Mouse (Mus musculus): Measurements from ENCODE around the gene Agpat4. TPM values are rescaled to one million over a fixed set of nuclear protein-coding genes. Genes with fewer than 3 reads are reported as not detected.

Agpat4 gene
- polyA plus RNA-seq, 1 experiment from 2014 or later, result 17.7 TPM

- Histone ChIP-seq H3K9me3 (ENCODE audit: control insufficient read depth, low read length) (no peaks in the 10 kb centered on the region), H3K27ac (ENCODE audit: low read depth) (no peak overlapping the region), H3K27me3 (replicated peaks; ENCODE audit: control insufficient read depth, insufficient read depth, low read length) (no peaks in the 10 kb centered on the region), H3K9ac (ENCODE audit: low read length) (no peak overlapping the region), H3K4me1 (replicated peaks; ENCODE audit: control insufficient read depth, insufficient read depth, low read length) (no peaks in the 10 kb centered on the region), H3K36me3 (ENCODE audit: control insufficient read depth, insufficient read depth, low read length) (peaks cover 94% of the 10 kb centered on the region), H3K4me3 (ENCODE audit: low read depth, low read length) (no peak overlapping the region), H3K4me2 (ENCODE audit: low read length) (no peak overlapping the region)
- ATAC-seq (replicated peaks; ENCODE audit: low FRiP score, low TSS enrichment, low read depth), result no peak
- WGBS, result 93% methylated on average over 6 of the region's 6 CpGs
- DNase-seq (ENCODE audit: low spot score), result no peak
Measured at GRCm38 (mm10) chr17:12232724-12233123, 114.2 kb downstream of the Agpat4 start.

- no peaks in the 10 kb centered on the region for H3K4me1 ChIP-seq (replicated peaks; ENCODE audit: control insufficient read depth, insufficient read depth, low read length)
- H3K36me3 ChIP-seq (ENCODE audit: control insufficient read depth, insufficient read depth, low read length), result peaks cover 70% of the 10 kb centered on the region
- WGBS, result 83% methylated on average over 3 of the region's 3 CpGs
- no peak for ATAC-seq (replicated peaks; ENCODE audit: low FRiP score, low TSS enrichment, low read depth)
- H3K9me3 ChIP-seq (ENCODE audit: control insufficient read depth, low read length), result no peaks in the 10 kb centered on the region
- no peaks in the 10 kb centered on the region for H3K27me3 ChIP-seq (replicated peaks; ENCODE audit: control insufficient read depth, insufficient read depth, low read length)
- DNase-seq (ENCODE audit: low spot score), result no peak
- no peak overlapping the region for H3K27ac ChIP-seq (ENCODE audit: low read depth)
- H3K4me2 ChIP-seq (ENCODE audit: low read length), result no peak overlapping the region
- no peak overlapping the region for H3K9ac ChIP-seq (ENCODE audit: low read length)
- H3K4me3 ChIP-seq (ENCODE audit: low read depth, low read length), result no peak overlapping the region
Measured at GRCm38 (mm10) chr17:12240701-12241100, 122.2 kb downstream of the Agpat4 start.

GRCm38 (mm10) chr17:12249783-12250504 lies 131.4 kb downstream of the Agpat4 start:
- Histone ChIP-seq H3K9ac (ENCODE audit: low read length) (no peak overlapping the region), H3K36me3 (ENCODE audit: control insufficient read depth, insufficient read depth, low read length) (peaks cover 76% of the 10 kb centered on the region), H3K4me1 (replicated peaks; ENCODE audit: control insufficient read depth, insufficient read depth, low read length) (no peaks in the 10 kb centered on the region), H3K4me2 (ENCODE audit: low read length) (no peak overlapping the region), H3K27me3 (replicated peaks; ENCODE audit: control insufficient read depth, insufficient read depth, low read length) (no peaks in the 10 kb centered on the region), H3K4me3 (ENCODE audit: low read depth, low read length) (no peak overlapping the region), H3K9me3 (ENCODE audit: control insufficient read depth, low read length) (peaks cover 15% of the 10 kb centered on the region), H3K27ac (ENCODE audit: low read depth) (no peak overlapping the region)
- DNase-seq (ENCODE audit: low spot score) (no peak), ATAC-seq (replicated peaks; ENCODE audit: low FRiP score, low TSS enrichment, low read depth) (no peak)
- WGBS, result 97% methylated on average over 19 of the region's 19 CpGs

- H3K36me3 ChIP-seq (ENCODE audit: control insufficient read depth, insufficient read depth, low read length), result peaks cover 83% of the 10 kb centered on the region
- H3K4me2 ChIP-seq (ENCODE audit: low read length), result no peak overlapping the region
- H3K27ac ChIP-seq (ENCODE audit: low read depth), result no peak overlapping the region
- no peaks in the 10 kb centered on the region for H3K27me3 ChIP-seq (replicated peaks; ENCODE audit: control insufficient read depth, insufficient read depth, low read length)
- H3K9me3 ChIP-seq (ENCODE audit: control insufficient read depth, low read length), result peaks cover 15% of the 10 kb centered on the region
- no peaks in the 10 kb centered on the region for H3K4me1 ChIP-seq (replicated peaks; ENCODE audit: control insufficient read depth, insufficient read depth, low read length)
- 96% methylated on average over 9 of the region's 9 CpGs for WGBS
- H3K4me3 ChIP-seq (ENCODE audit: low read depth, low read length), result no peak overlapping the region
- ATAC-seq (replicated peaks; ENCODE audit: low FRiP score, low TSS enrichment, low read depth) (no peak), DNase-seq (ENCODE audit: low spot score) (no peak)
- H3K9ac ChIP-seq (ENCODE audit: low read length), result no peak overlapping the region
Measured at GRCm38 (mm10) chr17:12250581-12250980, 132.1 kb downstream of the Agpat4 start.

GRCm38 (mm10) chr17:12256142-12256541 lies 137.6 kb downstream of the Agpat4 start:
- Histone ChIP-seq H3K9me3 (ENCODE audit: control insufficient read depth, low read length) (peaks cover 11% of the 10 kb centered on the region), H3K4me3 (ENCODE audit: low read depth, low read length) (no peak overlapping the region), H3K27me3 (replicated peaks; ENCODE audit: control insufficient read depth, insufficient read depth, low read length) (no peaks in the 10 kb centered on the region), H3K4me2 (ENCODE audit: low read length) (no peak overlapping the region), H3K27ac (ENCODE audit: low read depth) (no peak overlapping the region), H3K36me3 (ENCODE audit: control insufficient read depth, insufficient read depth, low read length) (peaks cover 82% of the 10 kb centered on the region), H3K9ac (ENCODE audit: low read length) (no peak overlapping the region), H3K4me1 (replicated peaks; ENCODE audit: control insufficient read depth, insufficient read depth, low read length) (no peaks in the 10 kb centered on the region)
- DNase-seq (ENCODE audit: low spot score) (no peak), ATAC-seq (replicated peaks; ENCODE audit: low FRiP score, low TSS enrichment, low read depth) (no peak)
- WGBS, result 96% methylated on average over 11 of the region's 11 CpGs

- H3K36me3 ChIP-seq (ENCODE audit: control insufficient read depth, insufficient read depth, low read length), result peaks cover 66% of the 10 kb centered on the region
- no peak overlapping the region for H3K9ac ChIP-seq (ENCODE audit: low read length)
- no peak for DNase-seq (ENCODE audit: low spot score)
- H3K4me2 ChIP-seq (ENCODE audit: low read length), result no peak overlapping the region
- ATAC-seq (replicated peaks; ENCODE audit: low FRiP score, low TSS enrichment, low read depth), result no peak
- 69% methylated on average over 6 of the region's 6 CpGs for WGBS
- no peaks in the 10 kb centered on the region for H3K4me1 ChIP-seq (replicated peaks; ENCODE audit: control insufficient read depth, insufficient read depth, low read length)
- H3K9me3 ChIP-seq (ENCODE audit: control insufficient read depth, low read length), result no peaks in the 10 kb centered on the region
- no peaks in the 10 kb centered on the region for H3K27me3 ChIP-seq (replicated peaks; ENCODE audit: control insufficient read depth, insufficient read depth, low read length)
- no peak overlapping the region for H3K4me3 ChIP-seq (ENCODE audit: low read depth, low read length)
- no peak overlapping the region for H3K27ac ChIP-seq (ENCODE audit: low read depth)
Measured at GRCm38 (mm10) chr17:12258517-12258916, 140.0 kb downstream of the Agpat4 start.

GRCm38 (mm10) chr17:12259957-12260356 lies 141.5 kb downstream of the Agpat4 start:
- H3K4me3 ChIP-seq (ENCODE audit: low read depth, low read length), result no peak overlapping the region
- WGBS, result 90% methylated on average over 8 of the region's 8 CpGs
- no peak for ATAC-seq (replicated peaks; ENCODE audit: low FRiP score, low TSS enrichment, low read depth)
- DNase-seq (ENCODE audit: low spot score), result no peak
- H3K27ac ChIP-seq (ENCODE audit: low read depth), result no peak overlapping the region
- H3K36me3 ChIP-seq (ENCODE audit: control insufficient read depth, insufficient read depth, low read length), result peaks cover 53% of the 10 kb centered on the region
- no peak overlapping the region for H3K9ac ChIP-seq (ENCODE audit: low read length)
- H3K27me3 ChIP-seq (replicated peaks; ENCODE audit: control insufficient read depth, insufficient read depth, low read length), result no peaks in the 10 kb centered on the region
- H3K4me2 ChIP-seq (ENCODE audit: low read length), result no peak overlapping the region
- H3K9me3 ChIP-seq (ENCODE audit: control insufficient read depth, low read length), result no peaks in the 10 kb centered on the region
- H3K4me1 ChIP-seq (replicated peaks; ENCODE audit: control insufficient read depth, insufficient read depth, low read length), result no peaks in the 10 kb centered on the region

GRCm38 (mm10) chr17:12261376-12261775 lies 142.9 kb downstream of the Agpat4 start:
- Histone ChIP-seq H3K27me3 (replicated peaks; ENCODE audit: control insufficient read depth, insufficient read depth, low read length) (no peaks in the 10 kb centered on the region), H3K4me2 (ENCODE audit: low read length) (no peak overlapping the region), H3K9me3 (ENCODE audit: control insufficient read depth, low read length) (no peaks in the 10 kb centered on the region), H3K36me3 (ENCODE audit: control insufficient read depth, insufficient read depth, low read length) (peaks cover 39% of the 10 kb centered on the region), H3K9ac (ENCODE audit: low read length) (no peak overlapping the region), H3K27ac (ENCODE audit: low read depth) (no peak overlapping the region), H3K4me1 (replicated peaks; ENCODE audit: control insufficient read depth, insufficient read depth, low read length) (no peaks in the 10 kb centered on the region), H3K4me3 (ENCODE audit: low read depth, low read length) (no peak overlapping the region)
- DNase-seq (ENCODE audit: low spot score) (no peak), ATAC-seq (replicated peaks; ENCODE audit: low FRiP score, low TSS enrichment, low read depth) (no peak)
- WGBS, result 92% methylated on average over 7 of the region's 7 CpGs

GRCm38 (mm10) chr17:12261887-12262286 lies 143.4 kb downstream of the Agpat4 start:
- no peak for DNase-seq (ENCODE audit: low spot score)
- H3K9me3 ChIP-seq (ENCODE audit: control insufficient read depth, low read length), result no peaks in the 10 kb centered on the region
- H3K36me3 ChIP-seq (ENCODE audit: control insufficient read depth, insufficient read depth, low read length), result peaks cover 34% of the 10 kb centered on the region
- no peak overlapping the region for H3K4me3 ChIP-seq (ENCODE audit: low read depth, low read length)
- peaks cover 4% of the 10 kb centered on the region for H3K4me1 ChIP-seq (replicated peaks; ENCODE audit: control insufficient read depth, insufficient read depth, low read length)
- no peak overlapping the region for H3K4me2 ChIP-seq (ENCODE audit: low read length)
- WGBS, result 76% methylated on average over 2 of the region's 2 CpGs
- no peak overlapping the region for H3K9ac ChIP-seq (ENCODE audit: low read length)
- no peak for ATAC-seq (replicated peaks; ENCODE audit: low FRiP score, low TSS enrichment, low read depth)
- H3K27me3 ChIP-seq (replicated peaks; ENCODE audit: control insufficient read depth, insufficient read depth, low read length), result no peaks in the 10 kb centered on the region
- H3K27ac ChIP-seq (ENCODE audit: low read depth), result no peak overlapping the region

All from intestine, embryonic 14.5 days (tissue).